Mouse (Mus musculus): ENCODE results near the gene Auh. TPM values are rescaled to one million over a fixed set of nuclear protein-coding genes. Genes with fewer than 3 reads are reported as not detected.

Auh gene
- total RNA-seq, 2 experiments from 2014 or later: 73.3 to 81.6 TPM

DNA sequence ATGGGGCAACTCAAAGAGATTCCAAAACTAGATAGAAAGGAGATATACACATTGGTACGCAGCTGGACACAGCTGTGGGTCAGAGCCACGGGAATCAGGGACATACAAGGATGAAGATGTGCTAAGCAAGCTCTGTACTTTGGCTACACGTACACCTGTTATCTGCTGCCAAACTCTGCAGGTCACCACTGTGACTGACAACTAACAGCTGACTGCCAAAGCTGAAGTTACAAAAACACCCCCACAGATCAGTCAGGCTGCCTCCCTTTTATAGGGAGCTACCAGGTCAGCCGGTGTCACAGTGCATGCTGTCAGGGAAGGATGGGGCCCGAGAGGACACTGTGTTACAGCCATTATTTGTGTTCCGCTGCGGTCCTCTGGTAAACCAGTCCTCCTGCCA lies 11.5 kb upstream of the Auh start:
- intact Hi-C loops (cut with DNase I): no loop called here
- no peak for DNase-seq (ENCODE audit: extremely low spot score in 1 of 2, low spot score in 2 of 2)

DNA sequence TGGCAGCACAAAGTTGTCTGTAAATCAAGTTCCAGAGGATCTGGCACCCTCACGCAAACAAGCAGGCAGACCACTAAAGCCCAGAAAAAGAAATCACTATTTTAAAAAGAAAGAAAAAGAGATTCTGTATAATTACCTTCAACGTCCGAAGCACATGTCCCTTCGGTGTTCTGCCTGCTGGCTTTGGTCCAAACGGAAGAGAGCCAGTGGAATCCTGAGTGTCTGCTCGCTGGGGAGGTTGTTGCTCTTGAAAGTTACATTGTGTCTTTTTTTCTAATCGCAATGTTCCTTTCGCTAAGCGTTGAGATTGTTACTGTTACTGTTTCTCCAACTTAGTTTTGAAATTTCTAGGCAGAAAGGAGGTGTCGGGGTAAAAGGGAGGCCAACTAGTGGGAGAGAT lies 1.1 kb upstream of the Auh start:
- DNase-seq (ENCODE audit: extremely low spot score in 1 of 2, low spot score in 2 of 2): peak in 1 of 2 experiments; percentile 55
- intact Hi-C loops (cut with DNase I): loop anchor here (5.0 kb wide), 1 partner anchor 37 kb away; no protein-coding TSS in a partner anchor

- intact Hi-C loops (cut with DNase I): loop anchor here (5.0 kb wide), 1 partner anchor 54 kb away; the partner anchor contains the start of gene Nfil3
- DNase-seq (ENCODE audit: extremely low spot score in 1 of 2, low spot score in 2 of 2): no peak
Observed at GRCm38 (mm10) chr13:52928392-52928791, 1.1 kb downstream of the Auh start.

DNA sequence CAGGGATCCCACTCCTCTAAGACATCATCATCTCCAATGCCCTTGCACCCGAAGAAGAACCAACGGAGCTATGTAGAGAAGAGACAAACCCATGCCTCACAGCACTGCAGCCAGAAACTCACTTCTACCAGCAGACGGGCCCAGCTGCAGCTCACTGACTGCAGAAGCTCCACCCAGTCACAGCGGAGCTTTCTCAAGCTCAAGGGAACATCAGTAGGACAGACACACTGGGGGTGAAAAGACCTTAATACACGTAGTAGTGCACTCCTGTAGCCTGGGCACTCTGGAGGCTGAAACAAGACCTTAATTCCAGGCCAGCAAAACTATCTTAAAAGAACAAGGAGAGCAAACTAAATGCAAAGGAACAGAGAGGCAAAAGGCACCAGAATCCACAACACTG lies 5.0 kb downstream of the Auh start:
- intact Hi-C loops (cut with DNase I): no loop called here
- DNase-seq (ENCODE audit: extremely low spot score in 1 of 2, low spot score in 2 of 2): no peak

DNA sequence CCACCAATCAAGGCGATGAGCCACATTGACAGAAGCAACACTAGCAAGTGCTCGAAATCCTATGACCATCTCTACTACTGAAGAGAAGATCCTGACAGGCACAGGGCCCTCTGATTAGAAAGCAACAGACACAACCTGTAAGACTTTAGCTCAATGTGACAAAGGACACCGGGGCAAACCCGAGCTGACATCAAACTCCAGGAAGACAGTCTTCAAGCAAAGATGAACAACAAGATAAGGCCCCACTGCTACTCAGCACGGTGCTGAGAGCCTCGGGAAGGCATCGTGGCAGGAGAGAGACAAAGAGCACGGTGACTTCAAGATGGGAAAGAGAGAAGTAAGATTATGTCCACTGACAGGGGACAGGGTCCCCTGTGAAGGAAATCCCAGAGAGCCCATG lies 7.5 kb downstream of the Auh start:
- DNase-seq (ENCODE audit: extremely low spot score in 1 of 2, low spot score in 2 of 2): no peak
- intact Hi-C loops (cut with DNase I): no loop called here

GRCm38 (mm10) chr13:52921065-52921825 lies 8.2 kb downstream of the Auh start:
- intact Hi-C loops (cut with DNase I): no loop called here
- no peak for DNase-seq (ENCODE audit: extremely low spot score in 1 of 2, low spot score in 2 of 2)

DNA sequence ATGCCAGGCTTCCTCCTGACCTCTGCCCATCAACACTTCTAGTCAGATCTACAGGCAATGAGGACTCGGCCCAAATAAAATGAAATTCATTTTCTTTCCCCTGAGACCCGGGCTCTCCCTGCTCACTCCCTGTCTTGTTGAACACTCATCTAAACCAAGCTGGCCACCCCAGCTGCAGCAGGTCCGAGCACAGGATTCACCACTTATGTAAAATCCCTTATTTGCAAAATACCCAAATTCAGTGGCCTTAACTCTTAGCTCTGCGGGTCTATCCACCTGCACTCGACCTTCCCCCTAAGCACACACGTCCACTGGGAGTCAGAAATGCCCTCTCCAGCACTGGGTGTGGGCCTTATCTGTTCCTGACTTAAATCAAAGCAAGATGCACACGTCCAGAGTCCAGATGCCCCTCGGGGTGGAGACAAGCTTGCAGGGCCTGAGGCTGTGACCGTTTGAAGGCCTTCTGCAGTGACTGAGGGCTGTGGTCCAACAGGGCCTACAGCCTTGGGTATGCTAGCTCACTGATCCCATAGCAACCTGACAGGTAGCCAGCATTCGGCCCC lies 9.6 kb downstream of the Auh start:
- no peak for DNase-seq (ENCODE audit: extremely low spot score in 1 of 2, low spot score in 2 of 2)
- intact Hi-C loops (cut with DNase I): no loop called here

GRCm38 (mm10) chr13:52918333-52918732 lies 11.1 kb downstream of the Auh start:
- no peak for DNase-seq (ENCODE audit: extremely low spot score in 1 of 2, low spot score in 2 of 2)
- intact Hi-C loops (cut with DNase I): no loop called here

GRCm38 (mm10) chr13:52914591-52915110 lies 14.8 kb downstream of the Auh start:
- intact Hi-C loops (cut with DNase I): no loop called here
- DNase-seq (ENCODE audit: extremely low spot score in 1 of 2, low spot score in 2 of 2): no peak

- no peak for DNase-seq (ENCODE audit: extremely low spot score in 1 of 2, low spot score in 2 of 2)
- intact Hi-C loops (cut with DNase I): no loop called here
Observed at GRCm38 (mm10) chr13:52913926-52914325, 15.6 kb downstream of the Auh start.

GRCm38 (mm10) chr13:52912495-52912894 lies 17.0 kb downstream of the Auh start:
- intact Hi-C loops (cut with DNase I): no loop called here

DNA sequence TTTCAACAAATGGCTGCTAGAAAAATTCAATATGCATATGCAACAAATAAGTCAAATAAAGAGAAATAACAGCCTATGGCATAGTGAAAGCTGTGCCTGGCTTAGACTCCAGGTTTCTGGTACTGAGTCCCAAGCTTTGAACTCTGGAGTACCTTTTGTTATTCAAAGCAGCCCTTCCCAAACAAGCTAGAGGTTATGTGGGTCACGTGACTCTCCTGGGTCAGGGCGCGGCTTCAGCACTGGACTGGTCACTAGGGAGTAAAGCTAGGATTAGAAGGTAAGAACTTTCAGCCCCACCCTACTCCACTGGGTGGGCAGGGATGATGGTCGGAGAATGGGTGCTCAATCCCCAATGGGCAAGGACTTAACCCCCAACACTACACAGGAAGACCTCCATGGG lies 18.2 kb downstream of the Auh start:
- DNase-seq (ENCODE audit: extremely low spot score in 1 of 2, low spot score in 2 of 2): no peak
- intact Hi-C loops (cut with DNase I): no loop called here

More at GRCm38 (mm10) chr13:52912495-52912894, 17.0 kb downstream of the Auh start:
- DNase-seq (ENCODE audit: extremely low spot score in 1 of 2, low spot score in 2 of 2): no peak

DNA sequence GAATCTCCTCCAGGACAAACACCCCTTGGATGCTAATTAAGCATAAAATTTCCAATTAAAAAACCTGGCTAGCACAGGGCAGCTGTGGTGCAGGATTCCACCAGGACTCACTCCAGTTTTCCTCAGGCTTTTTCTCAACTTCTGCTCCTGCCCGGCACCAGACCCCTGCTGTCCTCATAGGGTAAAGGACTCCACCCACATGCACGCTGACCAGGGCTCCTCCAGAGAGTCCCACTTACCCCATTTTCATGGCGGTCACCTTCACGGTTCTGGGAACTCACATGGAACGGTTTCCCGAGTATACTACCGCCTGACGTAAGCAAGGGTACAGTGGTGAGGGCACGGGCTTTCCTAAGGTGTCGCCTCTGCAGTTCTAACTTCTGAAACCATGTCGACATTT lies 23.2 kb downstream of the Auh start:
- DNase-seq (ENCODE audit: extremely low spot score in 1 of 2, low spot score in 2 of 2): no peak
- intact Hi-C loops (cut with DNase I): no loop called here

GRCm38 (mm10) chr13:52904175-52904574 lies 25.3 kb downstream of the Auh start:
- no peak for DNase-seq (ENCODE audit: extremely low spot score in 1 of 2, low spot score in 2 of 2)
- intact Hi-C loops (cut with DNase I): no loop called here

DNA sequence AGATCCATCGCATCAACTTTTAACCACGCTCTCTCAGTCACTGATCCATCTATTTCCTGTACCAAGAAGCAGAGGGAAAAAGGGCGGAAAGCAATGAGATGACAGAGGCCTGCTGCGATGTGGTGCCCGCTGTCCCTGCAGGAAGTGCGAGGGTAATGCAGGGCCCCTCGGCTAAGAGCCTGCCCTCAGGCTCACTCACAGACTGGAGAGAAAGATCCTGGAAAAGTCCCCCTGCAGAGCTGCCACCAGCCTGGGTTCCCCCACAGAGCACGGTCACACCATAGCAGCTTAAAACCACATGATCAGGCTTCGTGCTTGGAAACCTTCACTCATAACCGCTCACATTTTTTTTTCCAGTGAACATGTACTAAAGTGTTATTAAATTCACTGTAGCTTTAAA lies 25.7 kb downstream of the Auh start:
- intact Hi-C loops (cut with DNase I): no loop called here
- no peak for DNase-seq (ENCODE audit: extremely low spot score in 1 of 2, low spot score in 2 of 2)

DNA sequence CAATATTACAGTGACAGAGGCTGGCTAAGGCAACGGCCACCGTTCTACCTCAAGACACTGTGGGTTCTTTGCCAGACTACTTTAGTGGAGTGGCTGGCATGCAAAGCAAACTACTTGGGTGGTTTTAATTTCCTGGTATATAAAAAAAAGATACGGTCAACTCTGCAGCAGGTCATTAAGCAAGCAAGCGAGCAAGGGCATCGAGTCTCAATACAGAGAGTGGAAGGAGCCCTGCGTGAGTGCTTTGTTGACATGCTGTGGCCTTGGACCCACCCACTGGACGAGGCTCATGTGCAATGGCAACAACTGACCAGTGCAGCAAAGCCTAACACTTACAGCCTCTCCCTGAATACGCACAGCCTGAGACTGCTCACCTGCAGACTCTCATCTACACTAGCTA lies 27.0 kb downstream of the Auh start:
- DNase-seq (ENCODE audit: extremely low spot score in 1 of 2, low spot score in 2 of 2): no peak
- intact Hi-C loops (cut with DNase I): no loop called here

DNA sequence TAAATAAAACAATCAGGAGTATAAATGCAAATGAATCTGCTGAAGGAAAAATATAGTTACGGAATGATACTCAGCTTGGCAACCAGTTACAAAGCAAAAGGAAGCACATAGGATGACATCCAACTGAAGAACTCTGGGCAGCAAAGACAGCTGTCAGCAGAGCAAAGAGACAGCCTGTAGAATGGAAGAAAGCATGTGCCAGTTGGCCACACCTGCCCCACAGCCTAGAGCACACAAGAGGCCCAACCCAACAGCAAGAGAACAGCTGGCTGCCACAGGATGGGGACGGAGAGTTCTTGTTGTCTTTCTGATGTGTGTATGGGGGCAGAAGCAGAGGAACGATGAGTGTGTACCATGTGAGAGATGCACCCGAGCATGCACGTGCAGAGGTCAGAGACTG lies 29.8 kb downstream of the Auh start:
- intact Hi-C loops (cut with DNase I): no loop called here

DNA sequence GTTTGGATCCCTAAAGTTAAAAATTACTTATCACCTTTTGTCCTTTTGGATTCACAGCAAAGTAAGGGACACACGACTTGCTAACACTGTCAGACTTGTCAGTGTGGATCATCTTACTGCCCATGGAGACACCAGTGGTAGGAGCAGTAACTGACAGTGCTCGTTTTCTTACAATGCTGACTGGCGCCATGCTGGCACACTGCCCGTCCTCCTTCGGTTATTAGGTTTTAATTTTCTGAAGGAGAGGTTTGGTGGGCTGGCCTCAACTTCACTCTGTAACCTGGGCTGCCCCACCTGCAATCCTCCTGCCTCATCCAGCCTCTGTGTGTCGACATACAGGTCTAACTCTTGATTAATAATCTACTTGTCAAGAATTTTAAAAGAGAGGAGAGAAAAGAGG lies 31.7 kb downstream of the Auh start:
- intact Hi-C loops (cut with DNase I): no loop called here
- no peak for DNase-seq (ENCODE audit: extremely low spot score in 1 of 2, low spot score in 2 of 2)

More for the DNA sequence above, 29.8 kb downstream of the Auh start:
- DNase-seq (ENCODE audit: extremely low spot score in 1 of 2, low spot score in 2 of 2): no peak

GRCm38 (mm10) chr13:52892791-52893190 lies 36.7 kb downstream of the Auh start:
- intact Hi-C loops (cut with DNase I): no loop called here
- peak in 1 of 2 experiments; percentile 42 for DNase-seq (ENCODE audit: extremely low spot score in 1 of 2, low spot score in 2 of 2)

DNA sequence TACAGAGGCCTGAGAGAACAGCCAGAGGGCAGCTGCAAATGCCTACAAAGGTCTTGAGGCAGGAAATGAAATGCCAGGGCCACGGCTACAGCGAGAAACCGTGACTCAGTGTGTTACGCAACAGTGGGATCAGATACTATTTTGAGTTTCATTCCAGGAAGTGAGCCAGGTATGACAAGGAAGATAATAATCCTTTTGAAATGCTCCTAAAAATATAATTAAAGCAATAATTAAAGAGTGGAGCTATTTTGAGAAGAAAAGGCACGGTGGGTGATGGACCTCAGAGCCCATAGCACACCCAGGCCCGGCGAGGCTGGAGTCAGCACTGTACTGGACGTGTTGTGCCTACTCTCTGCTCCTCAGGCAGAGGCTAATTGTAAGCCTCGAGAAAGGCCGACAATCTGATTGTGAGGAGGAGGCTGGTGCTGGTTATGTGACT lies 37.4 kb downstream of the Auh start:
- no peak for DNase-seq (ENCODE audit: extremely low spot score in 1 of 2, low spot score in 2 of 2)
- intact Hi-C loops (cut with DNase I): no loop called here

All from left cerebral cortex, postnatal 10 days (tissue).